Mouse (Mus musculus) heart, embryonic 14.5 days (tissue): ENCODE measurements around the gene Eif4a1. TPM values are rescaled to one million over a fixed set of nuclear protein-coding genes. Genes with fewer than 3 reads are reported as not detected.
A peak's percentile ranks its signal among the peaks of the same experiment; 100 is the strongest.

ENCODE experiments used
- ATAC-seq: fragments of 200-750 bp; cut with Nextera tagmentation; 2 replicates; pipeline ENCODE4 v1.8.0; 2017; ENCODE audit warnings: low read depth, moderate TSS enrichment; ENCODE audit not compliant: insufficient number of reproducible peaks, insufficient read depth, low FRiP score
- H3K27ac ChIP-seq, 2 experiments: fragments of 200-500 bp in 1 of 2; fragments of 300-500 bp in 1 of 2; sonication (generic) in 1 of 2; replicated peaks in 1 of 2; 2 replicates each; pipeline ENCODE4 v1.5.1; 2012 to 2014; ENCODE audit warnings: low read depth in 2 of 2, low read length in 2 of 2, control low read depth in 1 of 2, mild to moderate bottlenecking in 1 of 2, mixed read lengths in 1 of 2; ENCODE audit not compliant: control insufficient read depth in 1 of 2, insufficient read depth in 1 of 2
- H3K27me3 ChIP-seq: fragments of 300-500 bp; sonication (generic); 2 replicates; pipeline ENCODE4 v1.6.1; 2014; ENCODE audit warnings: mild to moderate bottlenecking, low read length, control low read depth; ENCODE audit not compliant: control insufficient read depth, insufficient read depth
- H3K36me3 ChIP-seq: fragments of 300-500 bp; sonication (generic); 2 replicates; pipeline ENCODE4 v1.6.1; 2014; ENCODE audit warnings: mild to moderate bottlenecking, control low read depth, low read length, mixed read lengths; ENCODE audit not compliant: control insufficient read depth, insufficient read depth
- H3K4me1 ChIP-seq, 2 experiments: fragments of 200-500 bp in 1 of 2; fragments of 300-500 bp in 1 of 2; sonication (generic) in 1 of 2; 2 replicates each; pipeline ENCODE4 v1.6.1; 2012 to 2014; ENCODE audit warnings: low read length in 2 of 2, control low read depth in 1 of 2, mixed read lengths in 1 of 2; ENCODE audit not compliant: control insufficient read depth in 2 of 2, insufficient read depth in 2 of 2
- H3K4me2 ChIP-seq: fragments of 300-500 bp; sonication (generic); 2 replicates; pipeline ENCODE4 v1.6.1; 2014; ENCODE audit warnings: mild to moderate bottlenecking, low read length
- H3K4me3 ChIP-seq, 2 experiments: fragments of 200-500 bp in 1 of 2; fragments of 300-500 bp in 1 of 2; sonication (generic) in 1 of 2; 2 replicates each; pipeline ENCODE4 v1.5.1; 2012 to 2014; ENCODE audit warnings: low read length in 2 of 2, mild to moderate bottlenecking in 2 of 2, control low read depth in 1 of 2, low read depth in 1 of 2, moderate library complexity in 1 of 2; ENCODE audit not compliant: control insufficient read depth in 1 of 2, insufficient read depth in 1 of 2
- H3K9ac ChIP-seq: fragments of 300-500 bp; sonication (generic); 2 replicates; pipeline ENCODE4 v1.6.1; 2014; ENCODE audit warnings: mild to moderate bottlenecking, low read length
- H3K9me3 ChIP-seq: fragments of 300-500 bp; sonication (generic); 2 replicates; pipeline ENCODE4 v1.6.1; 2016; ENCODE audit warnings: low read length, control low read depth; ENCODE audit not compliant: control insufficient read depth
- WGBS: fragments of 180-500 bp; shearing (Covaris S2); extraction: QIAGEN DNeasy Blood & Tissue Kit; methylation state at CpG from one replicate; pipeline ENCODE4 v1.1.7; 2014; 5-methylcytosine and 5-hydroxymethylcytosine counted together
- polyA plus RNA-seq: library from polyadenylated mRNA; unstranded; fragments of >200 nt; fragmentation: Nextera tagmentation; extraction: Ambion mirVana; gene quantifications from 2 replicates; pipeline ENCODE4 v1.2.1, GENCODE M21; 2014

Eif4a1 gene
- polyA plus RNA-seq, 1 experiment from 2014 or later = 403 TPM

DNA sequence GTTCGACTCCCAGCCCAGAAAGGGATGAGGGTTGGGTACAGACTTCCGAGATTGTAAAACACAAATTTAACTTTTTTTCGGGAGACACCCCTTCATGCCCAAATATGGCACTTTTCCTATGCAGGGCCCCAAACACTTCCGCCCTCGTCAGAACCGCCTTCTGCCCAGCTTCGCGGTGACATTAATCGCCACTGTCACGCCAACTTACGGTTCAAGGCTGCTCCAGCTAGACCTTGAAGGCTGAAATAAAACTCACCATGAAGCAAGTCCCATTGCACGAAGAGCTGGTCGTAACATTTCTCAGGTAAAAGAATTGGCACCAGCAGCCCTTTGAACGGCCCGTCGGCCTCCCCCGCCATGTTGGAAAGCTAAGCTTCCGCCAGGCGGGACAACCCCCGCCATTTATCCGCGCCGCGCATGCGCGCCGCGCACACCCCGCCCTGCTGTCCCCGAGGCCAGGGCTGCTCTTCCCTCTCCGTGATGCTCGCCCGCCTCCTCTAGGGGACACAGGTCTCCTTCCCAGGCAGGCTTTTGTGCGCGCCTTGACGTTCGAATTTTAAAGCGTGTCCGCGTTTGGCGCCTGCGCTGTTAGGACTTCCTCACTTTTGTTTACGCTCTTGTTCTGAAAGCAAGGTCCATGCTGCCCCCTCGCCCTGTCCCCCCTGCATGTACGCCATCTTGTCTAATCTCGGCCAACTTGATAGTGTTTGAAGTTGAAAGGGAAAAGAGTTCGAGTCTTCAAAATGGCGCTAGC, 9.8 kb downstream of the Eif4a1 start, which contains the start of gene Mpdu1:
Gene Mpdu1 (minus strand): TSS at position 430 of the 754 bp plus-strand sequence.
- H3K9ac ChIP-seq = peak within 1 kb of the TSS; percentile 78
- H3K9me3 ChIP-seq = no peaks in the 10 kb centered on the region
- H3K4me2 ChIP-seq = peak within 1 kb of the TSS; percentile 68
- H3K4me1 ChIP-seq = peaks cover 8 to 20% of the 10 kb centered on the region in 2 experiments
- H3K27me3 ChIP-seq = no peaks in the 10 kb centered on the region
- peak; percentile 95 for ATAC-seq
- peaks cover 65% of the 10 kb centered on the region for H3K36me3 ChIP-seq
- peak within 1 kb of the TSS; percentile 91 to 99 for H3K27ac ChIP-seq
- under 1% methylated on average over 48 of the region's 48 CpGs for WGBS
- peak within 1 kb of the TSS; percentile 57 to 85 for H3K4me3 ChIP-seq

- ATAC-seq = no peak
- H3K4me1 ChIP-seq = peaks cover 8 to 20% of the 10 kb centered on the region in 2 experiments
- no peaks in the 10 kb centered on the region for H3K27me3 ChIP-seq
- WGBS = 64% methylated on average over 3 of the region's 3 CpGs
- peak overlapping the region; percentile 68 for H3K4me2 ChIP-seq
- no peaks in the 10 kb centered on the region for H3K9me3 ChIP-seq
- peak overlapping the region; percentile 57 to 85 for H3K4me3 ChIP-seq
- H3K27ac ChIP-seq = peak overlapping the region; percentile 91 to 99
- H3K9ac ChIP-seq = peak overlapping the region; percentile 78
- peaks cover 66% of the 10 kb centered on the region for H3K36me3 ChIP-seq
These were observed 10.9 kb downstream of the Eif4a1 start for GRCm38 (mm10) chr11:69661221-69661881.

DNA sequence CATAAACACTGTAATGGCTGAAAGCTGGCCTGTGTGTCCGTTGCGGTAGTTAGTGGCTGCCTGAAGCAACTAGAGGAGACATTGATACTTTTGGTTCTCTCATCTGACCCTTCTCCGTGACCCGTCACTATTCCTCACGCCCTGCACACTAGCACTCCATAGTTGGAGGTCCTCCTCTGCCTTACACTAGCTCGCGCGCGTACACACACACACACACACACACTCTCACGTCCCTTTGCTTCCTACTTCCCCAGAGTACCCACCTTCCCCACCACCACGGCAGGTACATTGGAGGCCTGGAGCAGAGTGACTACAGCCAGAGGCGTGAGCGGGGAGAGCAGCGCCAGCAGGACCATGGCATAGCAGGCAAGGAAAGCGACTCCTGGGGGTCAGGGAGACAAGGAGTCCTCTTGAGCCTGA, 14.8 kb downstream of the Eif4a1 start:
- no peak overlapping the region for H3K9ac ChIP-seq
- no peak overlapping the region for H3K27ac ChIP-seq
- H3K4me1 ChIP-seq = peaks cover 4 to 19% of the 10 kb centered on the region in 2 experiments
- H3K4me2 ChIP-seq = no peak overlapping the region
- ATAC-seq = no peak
- no peaks in the 10 kb centered on the region for H3K27me3 ChIP-seq
- no peak overlapping the region for H3K4me3 ChIP-seq
- H3K9me3 ChIP-seq = no peaks in the 10 kb centered on the region
- 83% methylated on average over 15 of the region's 15 CpGs for WGBS
- H3K36me3 ChIP-seq = peaks cover 63% of the 10 kb centered on the region

DNA sequence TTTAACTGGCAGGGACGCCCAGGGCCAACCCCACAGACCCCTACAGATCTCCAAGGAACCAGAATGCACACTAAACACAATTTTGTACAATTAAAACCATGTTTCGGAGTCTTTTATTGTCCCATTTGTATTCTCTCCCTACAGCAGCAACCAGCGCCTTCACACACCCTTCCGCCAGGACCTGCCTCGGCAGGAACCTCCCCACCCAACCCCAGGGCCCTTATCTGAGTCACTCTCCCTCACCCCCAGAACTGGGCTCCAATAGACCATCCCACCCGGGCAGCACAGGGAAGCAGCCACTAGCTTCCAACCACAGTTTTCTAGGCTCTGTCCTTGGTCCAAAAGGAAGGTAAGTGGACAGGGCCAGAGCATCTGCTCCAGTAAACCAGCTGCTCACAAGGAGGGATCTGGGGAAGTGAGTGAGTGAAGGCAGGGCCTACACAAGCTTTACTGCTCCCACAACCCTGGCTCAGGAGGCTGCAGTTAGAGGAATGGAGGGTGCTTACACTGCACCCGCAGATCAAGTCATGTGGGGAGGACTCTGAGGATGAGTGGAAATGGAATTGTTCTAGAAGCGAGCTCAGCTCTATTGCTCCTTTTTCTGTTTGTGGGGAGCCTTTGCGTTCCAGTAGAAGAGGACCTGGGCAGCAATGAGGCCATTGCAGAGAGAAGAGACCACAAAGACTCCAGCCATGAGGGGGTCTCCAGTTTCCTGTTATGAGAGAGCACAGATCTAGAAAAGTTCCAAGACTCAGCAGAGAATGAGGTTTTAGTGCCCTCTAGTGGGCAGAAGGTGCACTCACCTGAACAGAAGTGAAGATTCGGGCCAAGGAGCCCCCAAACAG, 15.4 kb downstream of the Eif4a1 start:
- Histone ChIP-seq H3K27ac (no peak overlapping the region), H3K36me3 (peaks cover 69% of the 10 kb centered on the region), H3K27me3 (no peaks in the 10 kb centered on the region), H3K4me3 (no peak overlapping the region), H3K4me1 (peaks cover 4 to 19% of the 10 kb centered on the region in 2 experiments), H3K4me2 (no peak overlapping the region), H3K9ac (no peak overlapping the region), H3K9me3 (no peaks in the 10 kb centered on the region)
- ATAC-seq = no peak
- WGBS = 76% methylated on average over 10 of the region's 10 CpGs

- ATAC-seq = no peak
- no peak overlapping the region for H3K4me3 ChIP-seq
- H3K4me2 ChIP-seq = no peak overlapping the region
- no peaks in the 10 kb centered on the region for H3K9me3 ChIP-seq
- no peak overlapping the region for H3K27ac ChIP-seq
- H3K9ac ChIP-seq = no peak overlapping the region
- no peaks in the 10 kb centered on the region for H3K27me3 ChIP-seq
- peaks cover 2 to 12% of the 10 kb centered on the region in 2 experiments; a peak in 3 of 4 replicates for H3K4me1 ChIP-seq
- H3K36me3 ChIP-seq = peaks cover 77% of the 10 kb centered on the region
- WGBS = 72% methylated on average over 5 of the region's 5 CpGs
These were observed 16.2 kb downstream of the Eif4a1 start for GRCm38 (mm10) chr11:69656065-69656455.

DNA sequence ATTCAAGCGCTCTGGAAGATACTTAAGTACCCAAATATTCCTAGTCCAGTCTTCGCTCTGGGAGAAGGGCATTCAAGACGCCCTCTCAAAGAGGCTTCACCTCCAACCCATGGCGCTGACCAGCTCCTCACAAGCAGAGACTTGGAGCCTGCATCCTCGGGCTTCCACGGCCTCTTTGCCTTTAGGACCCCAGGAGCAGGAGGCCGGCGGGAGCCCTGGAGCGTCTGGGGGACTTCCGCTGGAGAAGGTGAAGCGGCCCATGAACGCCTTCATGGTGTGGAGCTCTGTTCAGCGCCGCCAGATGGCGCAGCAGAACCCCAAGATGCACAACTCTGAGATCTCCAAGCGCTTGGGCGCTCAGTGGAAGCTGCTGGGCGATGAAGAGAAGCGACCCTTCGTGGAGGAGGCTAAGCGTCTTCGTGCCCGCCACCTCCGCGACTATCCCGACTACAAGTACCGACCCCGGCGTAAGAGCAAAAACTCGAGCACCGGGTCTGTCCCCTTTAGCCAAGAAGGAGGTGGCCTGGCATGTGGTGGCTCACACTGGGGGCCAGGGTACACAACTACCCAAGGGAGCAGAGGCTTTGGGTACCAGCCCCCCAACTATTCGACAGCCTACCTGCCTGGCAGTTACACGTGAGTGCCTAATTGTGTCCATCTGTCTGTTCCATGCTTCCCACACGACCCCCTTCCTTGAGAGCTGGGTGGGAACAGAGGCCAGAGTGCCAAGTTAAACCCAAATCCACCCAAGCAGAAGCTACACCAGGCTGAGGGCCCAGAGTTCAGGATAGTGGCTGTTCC, 16.8 kb downstream of the Eif4a1 start, which contains the start of gene Sox15:
Gene Sox15 (plus strand): TSS at position 51 of the 801 bp plus-strand sequence.
- Histone ChIP-seq H3K27ac (peak within 1 kb of the TSS in 1 of 2 experiments; percentile 16; a peak in 1 of 4 replicates), H3K9ac (no peak within 1 kb of the TSS), H3K4me1 (peaks cover 2 to 11% of the 10 kb centered on the region in 2 experiments; a peak in 3 of 4 replicates), H3K9me3 (no peaks in the 10 kb centered on the region), H3K36me3 (peaks cover 83% of the 10 kb centered on the region), H3K4me3 (no peak within 1 kb of the TSS), H3K27me3 (no peaks in the 10 kb centered on the region), H3K4me2 (peak within 1 kb of the TSS; percentile 19)
- 24% methylated on average over 34 of the region's 34 CpGs for whole genome bisulfite sequencing
- ATAC-seq = no peak
